Mouse (Mus musculus) MEL (cell line): ENCODE measurements around the gene Adra1d.

Experiments
- CTCF ChIP-seq, 3 experiments: IDR thresholded peaks in 2 of 3; conservative IDR thresholded peaks in 1 of 3; 2 replicates each; pipeline ENCODE4 v1.5.1; 2011 to 2012; ENCODE audit warnings: low read length in 3 of 3, low read depth in 2 of 3, mild to moderate bottlenecking in 2 of 3, improper control_type of control experiment in 1 of 3, inconsistent platforms in 1 of 3, mixed read lengths in 1 of 3, moderate library complexity in 1 of 3; ENCODE audit not compliant: control insufficient read depth in 1 of 3, insufficient read depth in 1 of 3, poor library complexity in 1 of 3, severe bottlenecking in 1 of 3
- EP300 ChIP-seq, 2 experiments: IDR thresholded peaks; 2 replicates each; pipeline ENCODE4 v1.6.1; 2011; ENCODE audit warnings: improper control_type of control experiment in 2 of 2, low read length in 2 of 2, low read depth in 1 of 2, mild to moderate bottlenecking in 1 of 2
- MAFK ChIP-seq: IDR thresholded peaks from 2 replicates; pipeline ENCODE4 v1.6.1; 2011; ENCODE audit warnings: low read depth, mild to moderate bottlenecking, low read length, improper control_type of control experiment, borderline replicate concordance
- SMC3 ChIP-seq: IDR thresholded peaks from 2 replicates; pipeline ENCODE4 v1.6.1; 2011; ENCODE audit warnings: low read depth, low read length, improper control_type of control experiment

GRCm38 (mm10) chr2:131502561-131502960, 59.5 kb downstream of the Adra1d start:
- TF ChIP-seq SMC3 (no peak), CTCF (IDR thresholded peaks at IDR 0.05 in 2 of 3, conservative IDR thresholded peaks at IDR 0.05 in 1 of 3; ENCODE audit: control insufficient read depth in 1 of 3, insufficient read depth in 1 of 3, low read depth in 2 of 3, low read length in 3 of 3, poor library complexity in 1 of 3, severe bottlenecking in 1 of 3) (no peak), MAFK (no peak), EP300 (IDR thresholded peaks at IDR 0.05; ENCODE audit: low read depth in 1 of 2, low read length in 2 of 2) (no peak)
